Mouse (Mus musculus): Measurements from ENCODE around the gene Wnk1.

Gene Wnk1

DNA sequence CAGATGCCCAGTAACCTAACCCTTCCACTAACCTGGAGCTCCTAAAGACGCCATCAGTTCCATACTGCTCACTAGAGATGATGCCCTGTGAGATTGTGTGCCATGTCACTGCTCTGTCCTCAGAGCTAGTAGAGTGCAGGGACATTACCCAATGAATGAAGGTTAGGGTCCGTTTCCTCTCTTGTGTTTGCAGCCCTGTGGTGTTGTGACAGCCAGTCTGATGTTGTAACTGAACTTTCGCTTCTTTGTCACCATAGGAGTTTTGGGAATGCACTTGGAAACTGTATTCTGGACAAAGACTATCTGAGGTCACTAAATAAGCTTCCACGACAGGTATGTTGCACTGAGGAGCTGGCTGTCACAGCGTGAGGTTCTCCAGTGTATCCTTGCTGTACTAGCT lies 122.8 kb downstream of the Wnk1 start:
- in situ Hi-C loops (cut with MboI, MseI): no loop called here

DNA sequence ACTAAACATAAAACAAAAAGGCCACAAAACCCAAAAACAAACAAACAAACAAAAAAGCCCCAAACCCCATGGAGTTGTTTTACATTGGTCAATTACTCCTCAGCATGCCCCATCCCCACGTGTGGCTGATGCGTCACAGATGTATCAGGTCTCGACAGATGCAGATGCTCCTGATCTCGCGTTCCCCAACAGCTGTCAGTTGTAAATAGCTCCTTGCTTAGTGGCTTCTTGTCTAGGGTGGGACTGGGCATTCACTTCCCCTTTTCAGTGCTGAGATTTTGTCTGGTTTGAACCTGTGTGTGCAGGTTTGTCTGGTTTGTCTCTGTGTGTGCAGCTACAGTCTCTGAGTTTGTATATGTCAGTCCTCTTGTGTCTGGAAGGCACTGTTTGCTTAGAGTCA lies 126.4 kb downstream of the Wnk1 start:
- in situ Hi-C loops (cut with MboI, MseI): loop anchor here (5.0 kb wide), 1 partner anchor 430 kb away; no protein-coding TSS in a partner anchor

DNA sequence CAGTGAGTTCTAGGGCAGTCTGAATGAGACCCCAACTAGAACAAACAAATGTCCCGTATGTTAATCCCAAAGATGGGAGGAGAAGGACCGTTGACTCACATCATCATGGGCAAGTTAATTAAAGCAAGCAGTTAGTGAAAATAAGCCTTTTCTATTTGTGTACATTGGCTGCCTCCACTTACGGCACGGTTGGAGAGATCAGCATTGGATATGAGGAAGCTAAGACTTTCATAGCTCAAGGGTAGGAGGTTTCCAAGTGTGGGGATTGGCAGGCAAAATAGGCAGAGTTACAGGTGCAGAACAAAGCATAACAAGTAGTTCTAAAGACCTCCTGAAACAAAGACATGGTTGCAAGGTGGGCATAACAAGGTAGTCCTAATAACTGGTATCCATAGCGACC lies 133.0 kb downstream of the Wnk1 start:
- in situ Hi-C loops (cut with MboI, MseI): loop anchor here (10.0 kb wide), 1 partner anchor 2001 kb away; the partner anchor contains the start of gene Hnrnpf

DNA sequence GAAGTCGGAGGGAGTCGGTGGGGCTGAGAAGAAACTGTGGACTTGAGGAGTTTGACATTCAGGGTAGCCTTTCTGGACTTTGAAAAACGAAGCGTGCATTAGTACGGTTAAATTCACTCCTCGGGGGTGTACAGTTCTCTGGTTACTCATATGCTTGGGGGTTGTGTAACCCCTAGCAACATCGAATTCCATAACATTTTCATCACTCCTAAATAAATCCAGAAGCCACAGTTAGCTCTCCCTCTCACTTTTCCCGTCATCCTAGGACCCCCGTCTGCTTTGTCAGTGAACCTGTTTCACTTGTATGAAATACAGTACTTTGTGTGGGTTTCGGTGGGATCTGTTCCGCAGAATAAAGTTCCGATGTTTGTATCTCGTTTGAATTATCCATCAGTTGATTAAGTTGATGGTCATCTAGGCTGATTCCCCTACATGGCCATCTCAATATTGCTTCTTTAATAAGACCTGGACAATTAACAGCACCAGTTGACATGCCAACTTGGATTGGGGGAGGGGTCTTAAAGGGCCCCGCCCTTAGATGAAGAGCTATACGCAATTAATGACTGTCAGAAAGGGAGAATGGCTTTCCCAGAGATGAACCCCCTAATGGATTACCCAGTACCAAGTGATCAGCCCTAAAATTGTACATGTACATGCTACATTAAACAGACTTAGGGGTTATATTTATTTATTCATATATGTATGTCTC lies 135.2 kb downstream of the Wnk1 start:
- in situ Hi-C loops (cut with MboI, MseI): loop anchor here (5.0 to 10.0 kb wide), 2 partner anchors 111 to 1998 kb away; partner anchors contain the start of gene Hnrnpf

DNA sequence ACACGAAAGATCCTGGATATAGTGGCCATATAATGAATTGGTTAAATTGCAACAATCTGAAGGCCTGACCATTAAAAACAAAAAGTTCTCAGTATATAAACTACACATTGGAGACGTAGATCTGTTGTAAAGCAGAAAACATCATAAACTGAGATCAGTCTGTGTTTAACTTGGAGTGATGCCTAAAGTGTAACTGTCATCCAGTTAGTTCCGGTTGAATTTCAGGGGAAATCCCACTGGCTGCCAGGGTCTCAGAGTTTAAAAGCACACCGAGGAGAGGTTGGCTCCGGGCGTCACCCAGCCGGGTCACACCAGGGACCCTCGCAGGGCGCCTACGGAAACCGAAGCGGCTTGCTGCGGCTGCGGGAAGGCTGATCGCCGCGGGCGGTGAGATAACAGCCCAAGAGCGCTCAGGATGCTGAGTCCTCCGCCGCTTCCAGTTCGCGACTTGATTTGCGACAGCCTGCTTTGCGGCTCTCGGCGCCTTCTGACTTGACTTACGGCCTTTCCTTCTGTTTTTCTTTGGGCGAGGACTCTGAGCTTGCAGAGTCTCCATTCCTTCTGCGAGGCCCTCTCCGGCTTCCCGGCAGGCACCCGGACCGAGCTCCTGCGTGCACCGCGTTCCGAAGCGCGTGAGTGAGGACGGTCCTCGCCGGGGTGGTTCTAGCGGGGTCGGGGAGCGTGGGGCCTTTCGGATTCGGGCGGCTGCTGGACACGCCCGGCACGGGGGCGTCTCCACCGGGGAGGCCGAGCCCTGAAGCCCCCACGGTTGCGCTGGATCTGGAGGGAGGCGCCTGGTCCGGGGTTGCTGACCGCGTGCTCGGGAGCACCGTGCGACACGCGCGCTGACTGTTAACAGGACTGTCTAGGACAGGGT lies 136.0 kb downstream of the Wnk1 start, which contains the start of gene Rad52:
Gene Rad52 (plus strand): TSS at position 495 of the 877 bp plus-strand sequence.
- in situ Hi-C loops (cut with MboI, MseI): loop anchor here (5.0 to 10.0 kb wide), 2 partner anchors 110 to 1998 kb away; partner anchors contain the start of gene Hnrnpf

DNA sequence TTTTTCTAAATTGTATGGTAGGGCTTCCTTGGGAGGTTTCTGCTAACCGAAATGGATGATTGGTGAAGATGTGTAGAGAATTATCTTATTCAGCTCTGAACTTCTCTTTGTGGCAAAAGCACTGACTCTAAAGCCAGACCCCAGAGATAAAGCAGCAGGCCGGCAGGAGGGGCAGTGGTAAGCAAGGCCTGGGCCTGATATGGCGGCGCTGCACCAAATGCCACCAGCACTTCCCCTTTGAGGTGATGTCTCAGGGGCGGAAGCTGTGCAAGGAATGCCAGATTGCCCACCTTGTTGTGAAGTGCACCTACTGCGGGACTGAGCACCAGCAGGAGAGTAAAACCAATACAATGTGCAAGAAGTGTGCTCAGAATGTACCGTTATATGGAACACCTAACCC lies 145.8 kb downstream of the Wnk1 start:
- in situ Hi-C loops (cut with MboI, MseI): no loop called here

DNA sequence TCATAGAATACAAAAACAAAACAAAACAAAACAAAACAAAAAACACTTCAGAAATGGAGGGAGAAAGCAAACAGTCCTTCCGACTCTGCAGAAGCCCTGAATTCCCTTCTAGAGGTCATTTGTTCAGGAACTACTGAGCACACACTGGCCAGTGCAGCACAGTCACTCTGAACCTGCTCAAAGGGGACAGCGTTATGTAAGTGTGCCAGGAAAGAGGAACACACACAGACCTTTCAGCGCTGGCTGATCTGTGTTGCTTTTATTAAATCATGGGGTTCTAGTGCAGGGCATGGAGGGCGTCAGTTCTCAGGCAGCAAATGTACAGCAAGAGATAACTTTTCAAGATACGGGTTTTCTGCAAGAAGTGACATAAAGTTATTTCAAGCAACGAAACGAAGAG lies 155.3 kb downstream of the Wnk1 start:
- in situ Hi-C loops (cut with MboI, MseI): no loop called here
